Mouse (Mus musculus) heart, adult 8-10 months (tissue): Measurements from ENCODE around the gene Wdr46. TPM values are rescaled to one million over a fixed set of nuclear protein-coding genes. Genes with fewer than 3 reads are reported as not detected.

Experiments
- DNase-seq: peaks from one replicate; pipeline ENCODE4 v3.0.0; 2022; ENCODE audit warnings: low spot score
- total RNA-seq, 4 experiments: library from RNA; stranded (reverse); gene quantifications; 2 replicates each; pipeline ENCODE4 v1.2.4; 2022

Wdr46 gene
- total RNA-seq, 4 experiments from 2014 or later: 10.1 to 12.8 (median 11.6) TPM

- DNase-seq: no peak
These were observed 12.1 kb upstream of the Wdr46 start for GRCm38 (mm10) chr17:33928251-33928947.

GRCm38 (mm10) chr17:33929371-33930279 lies 10.8 kb upstream of the Wdr46 start, which contains the start of gene Rgl2:
Gene Rgl2 (plus strand): TSS chr17:33929543.
- peak; percentile 85 for DNase-seq

GRCm38 (mm10) chr17:33930280-33931158 lies 9.9 kb upstream of the Wdr46 start:
- peak; percentile 53 for DNase-seq

GRCm38 (mm10) chr17:33931159-33931866 lies 9.1 kb upstream of the Wdr46 start:
- no peak for DNase-seq

- no peak for DNase-seq
These were observed 8.5 kb upstream of the Wdr46 start for GRCm38 (mm10) chr17:33931947-33932346.

- no peak for DNase-seq
These were observed 8.0 kb upstream of the Wdr46 start for GRCm38 (mm10) chr17:33932448-33932847.

DNA sequence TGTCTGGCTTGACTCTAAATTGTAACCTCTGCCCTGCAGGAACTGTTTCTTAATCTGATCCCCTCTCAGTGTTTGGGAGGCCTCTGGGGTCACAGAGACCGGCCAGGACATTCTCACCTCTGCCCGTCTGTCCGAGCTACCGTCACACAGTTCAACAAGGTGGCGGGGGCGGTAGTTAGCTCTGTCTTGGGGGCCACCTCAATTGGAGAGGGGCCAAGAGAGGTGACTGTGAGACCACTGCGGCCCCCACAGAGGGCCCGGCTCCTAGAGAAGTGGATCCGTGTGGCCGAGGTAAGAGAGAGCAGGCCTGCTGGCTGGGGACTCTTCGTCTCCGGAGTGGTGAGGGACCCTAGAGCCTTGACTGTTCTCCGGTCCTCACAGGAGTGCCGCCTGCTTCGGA lies 7.5 kb upstream of the Wdr46 start:
- no peak for DNase-seq

- DNase-seq: no peak
These were observed 4.9 kb upstream of the Wdr46 start for GRCm38 (mm10) chr17:33935422-33936055.

GRCm38 (mm10) chr17:33936993-33937392 lies 3.5 kb upstream of the Wdr46 start:
- DNase-seq: no peak

DNA sequence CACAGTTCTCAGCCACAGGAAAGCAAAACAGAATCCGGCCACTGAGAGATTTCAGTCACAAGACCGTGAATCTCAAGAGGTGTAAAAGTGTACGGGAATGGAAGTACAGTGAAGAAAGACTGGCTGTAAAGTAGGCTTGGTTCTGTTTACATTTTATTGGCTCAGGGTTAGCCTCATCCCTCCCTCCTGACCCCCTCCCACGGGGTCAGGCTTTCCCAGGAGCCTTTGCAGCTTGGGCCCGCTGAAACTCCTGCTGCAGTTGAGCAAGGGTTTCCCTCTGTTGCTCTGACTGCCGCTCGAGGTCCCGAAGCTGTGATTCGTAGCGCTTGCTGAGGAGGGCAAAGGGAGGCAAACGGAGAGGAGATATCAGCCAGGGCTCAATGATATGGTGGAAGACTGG lies 1.7 kb upstream of the Wdr46 start:
- DNase-seq: no peak

- DNase-seq: no peak
These were observed 521 bp downstream of the Wdr46 start for GRCm38 (mm10) chr17:33940981-33941380.

GRCm38 (mm10) chr17:33941381-33941780 lies 921 bp downstream of the Wdr46 start:
- no peak for DNase-seq

- no peak for DNase-seq
These were observed 3.0 kb downstream of the Wdr46 start for GRCm38 (mm10) chr17:33943454-33943853.

DNA sequence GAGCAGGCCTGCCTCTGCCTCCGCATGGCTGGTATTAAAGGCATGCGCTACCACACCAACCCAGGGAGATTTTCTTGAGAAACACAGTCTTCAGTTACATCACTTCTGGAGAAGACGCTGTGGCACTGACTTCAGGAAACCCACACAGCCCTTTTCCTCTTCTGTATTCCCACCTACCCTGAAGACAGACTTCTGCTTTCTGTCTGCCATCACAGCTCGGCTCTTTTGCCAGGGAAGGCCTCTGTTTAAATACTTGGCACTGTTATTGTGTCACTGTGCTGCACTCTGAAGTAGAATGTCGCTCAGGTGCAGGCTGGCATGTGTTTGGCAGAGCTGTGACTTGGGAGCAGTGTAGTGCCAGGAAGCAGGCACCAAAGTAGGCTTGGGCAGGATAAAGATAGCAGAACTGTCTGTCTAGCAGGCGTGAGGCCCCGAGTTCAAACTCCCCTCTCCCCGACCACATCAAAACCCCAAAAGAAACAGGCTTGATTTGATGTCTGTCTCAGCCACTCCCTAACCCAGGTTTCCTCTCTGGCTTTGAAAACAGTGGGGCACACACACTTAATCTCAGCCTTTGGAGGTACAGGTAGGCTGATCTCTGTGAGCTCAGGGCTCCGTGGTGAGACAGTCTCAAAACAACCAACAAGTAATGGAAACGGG lies 7.1 kb downstream of the Wdr46 start:
- DNase-seq: no peak

- no peak for DNase-seq
These were observed 7.8 kb downstream of the Wdr46 start for GRCm38 (mm10) chr17:33948090-33948904.

- no peak for DNase-seq
These were observed 8.6 kb downstream of the Wdr46 start for GRCm38 (mm10) chr17:33948905-33949537.

DNA sequence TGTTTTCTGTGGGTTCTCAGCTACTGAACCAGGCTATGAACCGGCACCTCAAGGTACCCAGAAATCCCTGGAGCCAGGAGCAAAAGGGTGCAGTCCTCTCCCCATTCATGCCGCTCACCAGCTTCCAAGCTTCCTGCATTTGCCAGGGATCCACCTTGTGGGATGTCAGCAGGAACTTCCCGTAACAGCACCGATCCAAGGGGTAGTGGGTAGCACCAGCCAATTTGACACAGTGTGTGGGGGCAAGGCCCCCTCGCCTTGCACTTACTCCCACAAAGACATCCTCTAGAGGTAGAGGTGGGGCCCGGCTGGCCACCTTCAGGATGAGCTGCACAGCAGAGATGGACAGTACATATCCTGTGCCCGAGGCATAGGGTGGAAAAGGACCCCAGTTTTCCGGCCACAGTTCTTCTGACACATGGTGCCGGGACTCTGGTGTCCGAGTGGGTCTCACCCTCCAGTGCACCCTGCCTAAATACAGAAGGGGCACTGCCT lies 9.7 kb downstream of the Wdr46 start:
- no peak for DNase-seq
